Mouse (Mus musculus) limb, embryonic 15.5 days (tissue): ENCODE measurements around the gene Parm1. TPM values are rescaled to one million over a fixed set of nuclear protein-coding genes. Genes with fewer than 3 reads are reported as not detected.

Experiments
- ATAC-seq: fragments of 200-750 bp; cut with Nextera tagmentation; 2 replicates; pipeline ENCODE4 v1.8.0; 2017; ENCODE audit warnings: low read depth, moderate TSS enrichment; ENCODE audit not compliant: insufficient number of reproducible peaks, low FRiP score, low TSS enrichment
- H3K27ac ChIP-seq: fragments of 300-500 bp; sonication (generic); 2 replicates; pipeline ENCODE4 v1.5.1; 2015; ENCODE audit warnings: moderate library complexity, mild to moderate bottlenecking, inconsistent platforms
- H3K27me3 ChIP-seq: fragments of 300-500 bp; sonication (generic); 2 replicates; pipeline ENCODE4 v1.6.1; 2015; ENCODE audit warnings: inconsistent platforms
- H3K36me3 ChIP-seq: fragments of 300-500 bp; sonication (generic); 2 replicates; pipeline ENCODE4 v1.6.1; 2015; ENCODE audit warnings: inconsistent platforms
- H3K4me1 ChIP-seq: fragments of 300-500 bp; sonication (generic); 2 replicates; pipeline ENCODE4 v1.6.1; 2015; ENCODE audit warnings: inconsistent platforms
- H3K4me2 ChIP-seq: fragments of 300-500 bp; sonication (generic); 2 replicates; pipeline ENCODE4 v1.6.1; 2015; ENCODE audit warnings: mild to moderate bottlenecking, inconsistent platforms
- H3K4me3 ChIP-seq: fragments of 300-500 bp; sonication (generic); 2 replicates; pipeline ENCODE4 v1.5.1; 2015; ENCODE audit warnings: mild to moderate bottlenecking, inconsistent platforms
- H3K9ac ChIP-seq: fragments of 300-500 bp; sonication (generic); 2 replicates; pipeline ENCODE4 v1.6.1; 2015; ENCODE audit warnings: inconsistent platforms
- H3K9me3 ChIP-seq: fragments of 300-500 bp; sonication (generic); 2 replicates; pipeline ENCODE4 v1.6.1; 2016; ENCODE audit warnings: inconsistent platforms
- whole genome bisulfite sequencing: fragments of 180-500 bp; shearing (Covaris S2); methylation state at CpG from one replicate; pipeline ENCODE4 v1.1.7; 2015; 5-methylcytosine and 5-hydroxymethylcytosine counted together
- polyA plus RNA-seq: library from polyadenylated mRNA; unstranded; fragments of >200 nt; fragmentation: Nextera tagmentation; extraction: Ambion mirVana; gene quantifications from 2 replicates; pipeline ENCODE4 v1.2.1, GENCODE M21; 2015

The Parm1 gene
- polyA plus RNA-seq, 1 experiment from 2014 or later = 21.7 TPM

GRCm38 (mm10) chr5:91518946-91519345 is 1.5 kb downstream of the Parm1 start:
- no peak overlapping the region for H3K9ac ChIP-seq
- peak overlapping the region; percentile 57 for H3K4me3 ChIP-seq
- 13% methylated on average over 7 of the region's 7 CpGs for WGBS
- H3K36me3 ChIP-seq = no peaks in the 10 kb centered on the region
- H3K27me3 ChIP-seq = peaks cover 10% of the 10 kb centered on the region
- H3K4me2 ChIP-seq = peak overlapping the region; percentile 93
- no peaks in the 10 kb centered on the region for H3K9me3 ChIP-seq
- no peak overlapping the region for H3K27ac ChIP-seq
- H3K4me1 ChIP-seq = peaks cover 22% of the 10 kb centered on the region
- ATAC-seq = no peak

- 30% methylated on average over 4 of the region's 4 CpGs for WGBS
- Histone ChIP-seq H3K9ac (no peak overlapping the region), H3K4me1 (peaks cover 22% of the 10 kb centered on the region), H3K27me3 (peaks cover 10% of the 10 kb centered on the region), H3K9me3 (no peaks in the 10 kb centered on the region), H3K4me2 (peak overlapping the region; percentile 93), H3K36me3 (no peaks in the 10 kb centered on the region), H3K4me3 (peak overlapping the region; percentile 19), H3K27ac (no peak overlapping the region)
- no peak for ATAC-seq
Measured at GRCm38 (mm10) chr5:91519521-91519920, 2.1 kb downstream of the Parm1 start.

GRCm38 (mm10) chr5:91532748-91533496 is 15.5 kb downstream of the Parm1 start:
- H3K27ac ChIP-seq = no peak overlapping the region
- H3K27me3 ChIP-seq = no peaks in the 10 kb centered on the region
- no peaks in the 10 kb centered on the region for H3K4me1 ChIP-seq
- ATAC-seq = no peak
- H3K9me3 ChIP-seq = no peaks in the 10 kb centered on the region
- H3K9ac ChIP-seq = no peak overlapping the region
- no peak overlapping the region for H3K4me2 ChIP-seq
- H3K4me3 ChIP-seq = no peak overlapping the region
- no peaks in the 10 kb centered on the region for H3K36me3 ChIP-seq
- WGBS = 44% methylated on average over 10 of the region's 10 CpGs

- Histone ChIP-seq H3K4me3 (no peak overlapping the region), H3K27ac (no peak overlapping the region), H3K9me3 (no peaks in the 10 kb centered on the region), H3K36me3 (no peaks in the 10 kb centered on the region), H3K4me1 (peaks cover 8% of the 10 kb centered on the region), H3K27me3 (no peaks in the 10 kb centered on the region), H3K9ac (no peak overlapping the region), H3K4me2 (no peak overlapping the region)
- WGBS = 74% methylated on average over 7 of the region's 7 CpGs
- no peak for ATAC-seq
Measured at GRCm38 (mm10) chr5:91559071-91559610, 41.7 kb downstream of the Parm1 start.

- ATAC-seq = no peak
- H3K4me3 ChIP-seq = no peak overlapping the region
- H3K9ac ChIP-seq = no peak overlapping the region
- WGBS = 57% methylated on average over 2 of the region's 2 CpGs
- H3K27ac ChIP-seq = no peak overlapping the region
- H3K36me3 ChIP-seq = no peaks in the 10 kb centered on the region
- peaks cover 10% of the 10 kb centered on the region for H3K4me1 ChIP-seq
- no peaks in the 10 kb centered on the region for H3K27me3 ChIP-seq
- H3K9me3 ChIP-seq = no peaks in the 10 kb centered on the region
- H3K4me2 ChIP-seq = no peak overlapping the region
Measured at GRCm38 (mm10) chr5:91559711-91560110, 42.3 kb downstream of the Parm1 start.

- Histone ChIP-seq H3K27ac (no peak overlapping the region), H3K9me3 (no peaks in the 10 kb centered on the region), H3K27me3 (no peaks in the 10 kb centered on the region), H3K9ac (no peak overlapping the region), H3K36me3 (no peaks in the 10 kb centered on the region), H3K4me3 (no peak overlapping the region), H3K4me2 (no peak overlapping the region), H3K4me1 (peaks cover 10% of the 10 kb centered on the region)
- WGBS = 81% methylated on average over 3 of the region's 3 CpGs
- ATAC-seq = no peak
Measured at GRCm38 (mm10) chr5:91561394-91561793, 44.0 kb downstream of the Parm1 start.

GRCm38 (mm10) chr5:91562486-91562885 is 45.1 kb downstream of the Parm1 start:
- no peaks in the 10 kb centered on the region for H3K36me3 ChIP-seq
- H3K4me3 ChIP-seq = no peak overlapping the region
- no peak overlapping the region for H3K4me2 ChIP-seq
- no peak overlapping the region for H3K27ac ChIP-seq
- H3K9ac ChIP-seq = no peak overlapping the region
- ATAC-seq = no peak
- H3K9me3 ChIP-seq = no peaks in the 10 kb centered on the region
- WGBS = 68% methylated on average over 7 of the region's 7 CpGs
- H3K4me1 ChIP-seq = peaks cover 10% of the 10 kb centered on the region
- no peaks in the 10 kb centered on the region for H3K27me3 ChIP-seq

- ATAC-seq = no peak
Measured at GRCm38 (mm10) chr5:91564054-91564453, 46.6 kb downstream of the Parm1 start.

GRCm38 (mm10) chr5:91565458-91565857 is 48.0 kb downstream of the Parm1 start:
- no peaks in the 10 kb centered on the region for H3K36me3 ChIP-seq
- no peaks in the 10 kb centered on the region for H3K27me3 ChIP-seq
- no peaks in the 10 kb centered on the region for H3K9me3 ChIP-seq
- WGBS = 93% methylated on average over 3 of the region's 3 CpGs
- no peak for ATAC-seq
- no peak overlapping the region for H3K9ac ChIP-seq
- no peak overlapping the region for H3K27ac ChIP-seq
- H3K4me2 ChIP-seq = no peak overlapping the region
- H3K4me1 ChIP-seq = peaks cover 8% of the 10 kb centered on the region
- H3K4me3 ChIP-seq = no peak overlapping the region

More at GRCm38 (mm10) chr5:91564054-91564453, 46.6 kb downstream of the Parm1 start:
- Histone ChIP-seq H3K9ac (no peak overlapping the region), H3K4me1 (peaks cover 10% of the 10 kb centered on the region), H3K36me3 (no peaks in the 10 kb centered on the region), H3K4me3 (no peak overlapping the region), H3K27me3 (no peaks in the 10 kb centered on the region), H3K27ac (no peak overlapping the region), H3K4me2 (no peak overlapping the region), H3K9me3 (no peaks in the 10 kb centered on the region)
- 38% methylated on average over 3 of the region's 3 CpGs for WGBS

- WGBS = 55% methylated on average over 3 of the region's 3 CpGs
- ATAC-seq = no peak
Measured at GRCm38 (mm10) chr5:91566591-91566990, 49.2 kb downstream of the Parm1 start.

GRCm38 (mm10) chr5:91574211-91574610 is 56.8 kb downstream of the Parm1 start:
- no peaks in the 10 kb centered on the region for H3K9me3 ChIP-seq
- H3K27me3 ChIP-seq = no peaks in the 10 kb centered on the region

More at GRCm38 (mm10) chr5:91566591-91566990, 49.2 kb downstream of the Parm1 start:
- Histone ChIP-seq H3K4me2 (no peak overlapping the region), H3K27ac (no peak overlapping the region), H3K4me1 (peaks cover 8% of the 10 kb centered on the region), H3K36me3 (no peaks in the 10 kb centered on the region), H3K9me3 (no peaks in the 10 kb centered on the region), H3K9ac (no peak overlapping the region), H3K4me3 (no peak overlapping the region), H3K27me3 (no peaks in the 10 kb centered on the region)

GRCm38 (mm10) chr5:91578924-91579323 is 61.5 kb downstream of the Parm1 start:
- no peaks in the 10 kb centered on the region for H3K36me3 ChIP-seq
- no peaks in the 10 kb centered on the region for H3K27me3 ChIP-seq
- H3K4me3 ChIP-seq = no peak overlapping the region
- no peaks in the 10 kb centered on the region for H3K4me1 ChIP-seq
- WGBS = 70% methylated on average over 7 of the region's 7 CpGs
- H3K9ac ChIP-seq = no peak overlapping the region
- H3K4me2 ChIP-seq = no peak overlapping the region
- no peaks in the 10 kb centered on the region for H3K9me3 ChIP-seq
- H3K27ac ChIP-seq = no peak overlapping the region
- no peak for ATAC-seq

More at GRCm38 (mm10) chr5:91574211-91574610, 56.8 kb downstream of the Parm1 start:
- H3K4me1 ChIP-seq = no peaks in the 10 kb centered on the region
- H3K4me3 ChIP-seq = no peak overlapping the region
- H3K36me3 ChIP-seq = no peaks in the 10 kb centered on the region
- H3K4me2 ChIP-seq = no peak overlapping the region
- ATAC-seq = no peak
- no peak overlapping the region for H3K9ac ChIP-seq
- 86% methylated on average over 2 of the region's 2 CpGs for WGBS
- H3K27ac ChIP-seq = no peak overlapping the region
